Mouse (Mus musculus) 3T3-L1 (cell line): Measurements from ENCODE around the gene Mrnip.

Experiments
- DNase-seq: peaks from one replicate; pipeline ENCODE4 v3.0.0-alpha.2; 2015; ENCODE audit warnings: low read depth, low spot score

Mrnip gene

GRCm38 (mm10) chr11:50203302-50203827, 29.1 kb downstream of the Mrnip start:
- DNase-seq: no peak

- no peak for DNase-seq
These were observed 31.2 kb downstream of the Mrnip start for GRCm38 (mm10) chr11:50205434-50205833.

- no peak for DNase-seq
These were observed 31.8 kb downstream of the Mrnip start for GRCm38 (mm10) chr11:50206037-50206436.

- no peak for DNase-seq
These were observed 33.1 kb downstream of the Mrnip start for GRCm38 (mm10) chr11:50207344-50207743.

GRCm38 (mm10) chr11:50208039-50208438, 33.8 kb downstream of the Mrnip start:
- no peak for DNase-seq

- DNase-seq: peak; percentile 96
These were observed 35.9 kb downstream of the Mrnip start for GRCm38 (mm10) chr11:50210101-50210504.

- DNase-seq: peak; percentile 75
These were observed 36.4 kb downstream of the Mrnip start, which contains the start of the genes Sqstm1 and Mgat4b for GRCm38 (mm10) chr11:50210505-50211151. Gene Sqstm1, minus strand, starts transcription at chr11:50210827. Gene Mgat4b, plus strand, starts transcription at chr11:50210890.

- DNase-seq: no peak
These were observed 37.2 kb downstream of the Mrnip start for GRCm38 (mm10) chr11:50211322-50212059.

- DNase-seq: peak; percentile 95
These were observed 38.0 kb downstream of the Mrnip start for GRCm38 (mm10) chr11:50212060-50212739.

- peak; percentile 96 for DNase-seq
These were observed 38.9 kb downstream of the Mrnip start for GRCm38 (mm10) chr11:50212848-50213758.

- DNase-seq: no peak
These were observed 40.4 kb downstream of the Mrnip start for GRCm38 (mm10) chr11:50214631-50215030.

GRCm38 (mm10) chr11:50215633-50216032, 41.4 kb downstream of the Mrnip start:
- DNase-seq: no peak

GRCm38 (mm10) chr11:50216724-50217366, 42.6 kb downstream of the Mrnip start:
- no peak for DNase-seq

GRCm38 (mm10) chr11:50217811-50218210, 43.6 kb downstream of the Mrnip start:
- DNase-seq: no peak

- no peak for DNase-seq
These were observed 45.6 kb downstream of the Mrnip start for GRCm38 (mm10) chr11:50219833-50220232.

GRCm38 (mm10) chr11:50222559-50223276, 48.5 kb downstream of the Mrnip start:
- peak; percentile 32 for DNase-seq

- no peak for DNase-seq
These were observed 49.8 kb downstream of the Mrnip start for GRCm38 (mm10) chr11:50223783-50224662.

GRCm38 (mm10) chr11:50224671-50225530, 50.7 kb downstream of the Mrnip start:
- peak; percentile 74 for DNase-seq
